Mouse (Mus musculus): Measurements from ENCODE around the gene Ralgapa2. TPM values are rescaled to one million over a fixed set of nuclear protein-coding genes. Genes with fewer than 3 reads are reported as not detected.

Ralgapa2 gene
- polyA plus RNA-seq, 1 experiment from 2014 or later = 10.6 TPM

- Histone ChIP-seq H3K27me3 (ENCODE audit: control insufficient read depth, insufficient read depth, low read length) (peaks cover 86% of the 10 kb centered on the region), H3K4me3 (ENCODE audit: low read depth, low read length) (no peak overlapping the region), H3K36me3 (ENCODE audit: control insufficient read depth, insufficient read depth, low read length) (no peaks in the 10 kb centered on the region), H3K4me1 (ENCODE audit: control insufficient read depth, insufficient read depth, low read length) (peaks cover 23% of the 10 kb centered on the region), H3K27ac (ENCODE audit: low read depth, low read length) (no peak overlapping the region), H3K9ac (ENCODE audit: low read depth, low read length) (no peak overlapping the region), H3K9me3 (replicated peaks; ENCODE audit: control insufficient read depth, low read length) (no peaks in the 10 kb centered on the region), H3K4me2 (no peak overlapping the region)
- WGBS (ENCODE audit: insufficient replicate concordance) = 14% methylated on average over 11 of the region's 11 CpGs
- no peak for ATAC-seq (replicated peaks; ENCODE audit: insufficient number of reproducible peaks, low FRiP score, low TSS enrichment)
Measured at GRCm38 (mm10) chr2:146219791-146220190, 292.4 kb downstream of the Ralgapa2 start.

- 3% methylated on average over 19 of the region's 19 CpGs for WGBS (ENCODE audit: insufficient replicate concordance)
- ATAC-seq (replicated peaks; ENCODE audit: insufficient number of reproducible peaks, low FRiP score, low TSS enrichment) = no peak
- no peak overlapping the region for H3K9ac ChIP-seq (ENCODE audit: low read depth, low read length)
- H3K36me3 ChIP-seq (ENCODE audit: control insufficient read depth, insufficient read depth, low read length) = no peaks in the 10 kb centered on the region
- H3K4me2 ChIP-seq = no peak overlapping the region; the same call in 1 of the 2 replicates
- H3K9me3 ChIP-seq (replicated peaks; ENCODE audit: control insufficient read depth, low read length) = no peaks in the 10 kb centered on the region
- H3K4me1 ChIP-seq (ENCODE audit: control insufficient read depth, insufficient read depth, low read length) = peaks cover 25% of the 10 kb centered on the region
- peaks cover 79% of the 10 kb centered on the region for H3K27me3 ChIP-seq (ENCODE audit: control insufficient read depth, insufficient read depth, low read length)
- H3K27ac ChIP-seq (ENCODE audit: low read depth, low read length) = no peak overlapping the region
- no peak overlapping the region; the same call in 1 of the 2 replicates for H3K4me3 ChIP-seq (ENCODE audit: low read depth, low read length)
Measured at GRCm38 (mm10) chr2:146218881-146219535, 293.1 kb downstream of the Ralgapa2 start.

GRCm38 (mm10) chr2:146218161-146218691, 293.9 kb downstream of the Ralgapa2 start:
- Histone ChIP-seq H3K4me2 (peak overlapping the region; percentile 69), H3K9me3 (replicated peaks; ENCODE audit: control insufficient read depth, low read length) (no peaks in the 10 kb centered on the region), H3K27ac (ENCODE audit: low read depth, low read length) (no peak overlapping the region), H3K4me1 (ENCODE audit: control insufficient read depth, insufficient read depth, low read length) (peaks cover 19% of the 10 kb centered on the region), H3K27me3 (ENCODE audit: control insufficient read depth, insufficient read depth, low read length) (peaks cover 71% of the 10 kb centered on the region), H3K9ac (ENCODE audit: low read depth, low read length) (no peak overlapping the region), H3K4me3 (ENCODE audit: low read depth, low read length) (peak overlapping the region; percentile 38), H3K36me3 (ENCODE audit: control insufficient read depth, insufficient read depth, low read length) (no peaks in the 10 kb centered on the region)
- WGBS (ENCODE audit: insufficient replicate concordance) = under 1% methylated on average over 40 of the region's 40 CpGs
- no peak for ATAC-seq (replicated peaks; ENCODE audit: insufficient number of reproducible peaks, low FRiP score, low TSS enrichment)

- H3K9ac ChIP-seq (ENCODE audit: low read depth, low read length) = no peak overlapping the region
- ATAC-seq (replicated peaks; ENCODE audit: insufficient number of reproducible peaks, low FRiP score, low TSS enrichment) = no peak
- WGBS (ENCODE audit: insufficient replicate concordance) = under 1% methylated on average over 16 of the region's 16 CpGs
- peaks cover 17% of the 10 kb centered on the region for H3K4me1 ChIP-seq (ENCODE audit: control insufficient read depth, insufficient read depth, low read length)
- no peak overlapping the region for H3K27ac ChIP-seq (ENCODE audit: low read depth, low read length)
- H3K4me3 ChIP-seq (ENCODE audit: low read depth, low read length) = no peak overlapping the region; the same call in 1 of the 2 replicates
- H3K27me3 ChIP-seq (ENCODE audit: control insufficient read depth, insufficient read depth, low read length) = peaks cover 63% of the 10 kb centered on the region
- no peaks in the 10 kb centered on the region for H3K9me3 ChIP-seq (replicated peaks; ENCODE audit: control insufficient read depth, low read length)
- H3K4me2 ChIP-seq = peak overlapping the region; percentile 69
- no peaks in the 10 kb centered on the region for H3K36me3 ChIP-seq (ENCODE audit: control insufficient read depth, insufficient read depth, low read length)
Measured at GRCm38 (mm10) chr2:146217227-146217980, 294.7 kb downstream of the Ralgapa2 start.

- H3K4me1 ChIP-seq (ENCODE audit: control insufficient read depth, insufficient read depth, low read length) = peaks cover 9% of the 10 kb centered on the region
- no peak overlapping the region for H3K4me2 ChIP-seq
- H3K9me3 ChIP-seq (replicated peaks; ENCODE audit: control insufficient read depth, low read length) = no peaks in the 10 kb centered on the region
- no peak for ATAC-seq (replicated peaks; ENCODE audit: insufficient number of reproducible peaks, low FRiP score, low TSS enrichment)
- WGBS (ENCODE audit: insufficient replicate concordance) = 19% methylated on average over 13 of the region's 14 CpGs
- H3K27me3 ChIP-seq (ENCODE audit: control insufficient read depth, insufficient read depth, low read length) = peaks cover 53% of the 10 kb centered on the region
- no peak overlapping the region for H3K9ac ChIP-seq (ENCODE audit: low read depth, low read length)
- no peak overlapping the region for H3K4me3 ChIP-seq (ENCODE audit: low read depth, low read length)
- no peaks in the 10 kb centered on the region for H3K36me3 ChIP-seq (ENCODE audit: control insufficient read depth, insufficient read depth, low read length)
- H3K27ac ChIP-seq (ENCODE audit: low read depth, low read length) = no peak overlapping the region
Measured at GRCm38 (mm10) chr2:146216111-146217064, 295.8 kb downstream of the Ralgapa2 start.

- no peak overlapping the region for H3K4me3 ChIP-seq (ENCODE audit: low read depth, low read length)
- H3K27me3 ChIP-seq (ENCODE audit: control insufficient read depth, insufficient read depth, low read length) = peaks cover 40% of the 10 kb centered on the region
- H3K9ac ChIP-seq (ENCODE audit: low read depth, low read length) = no peak overlapping the region
- no peak for ATAC-seq (replicated peaks; ENCODE audit: insufficient number of reproducible peaks, low FRiP score, low TSS enrichment)
- WGBS (ENCODE audit: insufficient replicate concordance) = 3% methylated on average over 9 of the region's 9 CpGs
- no peaks in the 10 kb centered on the region for H3K36me3 ChIP-seq (ENCODE audit: control insufficient read depth, insufficient read depth, low read length)
- H3K27ac ChIP-seq (ENCODE audit: low read depth, low read length) = no peak overlapping the region
- no peaks in the 10 kb centered on the region for H3K9me3 ChIP-seq (replicated peaks; ENCODE audit: control insufficient read depth, low read length)
- H3K4me2 ChIP-seq = no peak overlapping the region
- peaks cover 5% of the 10 kb centered on the region for H3K4me1 ChIP-seq (ENCODE audit: control insufficient read depth, insufficient read depth, low read length)
Measured at GRCm38 (mm10) chr2:146214715-146215114, 297.4 kb downstream of the Ralgapa2 start.

- Histone ChIP-seq H3K9me3 (replicated peaks; ENCODE audit: control insufficient read depth, low read length) (no peaks in the 10 kb centered on the region), H3K4me3 (ENCODE audit: low read depth, low read length) (no peak overlapping the region), H3K36me3 (ENCODE audit: control insufficient read depth, insufficient read depth, low read length) (no peaks in the 10 kb centered on the region), H3K9ac (ENCODE audit: low read depth, low read length) (no peak overlapping the region), H3K4me1 (ENCODE audit: control insufficient read depth, insufficient read depth, low read length) (0 out of 2 replicates have a peak, but pooled peaks cover 2% of the 10 kb centered on the region), H3K27me3 (ENCODE audit: control insufficient read depth, insufficient read depth, low read length) (peaks cover 7% of the 10 kb centered on the region), H3K4me2 (no peak overlapping the region), H3K27ac (ENCODE audit: low read depth, low read length) (no peak overlapping the region)
- no peak for ATAC-seq (replicated peaks; ENCODE audit: insufficient number of reproducible peaks, low FRiP score, low TSS enrichment)
- whole genome bisulfite sequencing (ENCODE audit: insufficient replicate concordance) = 58% methylated on average over 4 of the region's 4 CpGs
Measured at GRCm38 (mm10) chr2:146210968-146211367, 301.2 kb downstream of the Ralgapa2 start.

- Histone ChIP-seq H3K27ac (ENCODE audit: low read depth, low read length) (no peak overlapping the region), H3K9ac (ENCODE audit: low read depth, low read length) (no peak overlapping the region), H3K4me2 (no peak overlapping the region), H3K36me3 (ENCODE audit: control insufficient read depth, insufficient read depth, low read length) (no peaks in the 10 kb centered on the region), H3K9me3 (replicated peaks; ENCODE audit: control insufficient read depth, low read length) (no peaks in the 10 kb centered on the region), H3K27me3 (ENCODE audit: control insufficient read depth, insufficient read depth, low read length) (no peaks in the 10 kb centered on the region), H3K4me3 (ENCODE audit: low read depth, low read length) (no peak overlapping the region), H3K4me1 (ENCODE audit: control insufficient read depth, insufficient read depth, low read length) (no peaks in the 10 kb centered on the region)
- no peak for ATAC-seq (replicated peaks; ENCODE audit: insufficient number of reproducible peaks, low FRiP score, low TSS enrichment)
- WGBS (ENCODE audit: insufficient replicate concordance) = 58% methylated on average over 7 of the region's 7 CpGs
Measured at GRCm38 (mm10) chr2:146197947-146198346, 314.2 kb downstream of the Ralgapa2 start.

Data from heart, embryonic 11.5 days (tissue).